Mouse (Mus musculus): Measurements from ENCODE around the gene Selenos.

DNA sequence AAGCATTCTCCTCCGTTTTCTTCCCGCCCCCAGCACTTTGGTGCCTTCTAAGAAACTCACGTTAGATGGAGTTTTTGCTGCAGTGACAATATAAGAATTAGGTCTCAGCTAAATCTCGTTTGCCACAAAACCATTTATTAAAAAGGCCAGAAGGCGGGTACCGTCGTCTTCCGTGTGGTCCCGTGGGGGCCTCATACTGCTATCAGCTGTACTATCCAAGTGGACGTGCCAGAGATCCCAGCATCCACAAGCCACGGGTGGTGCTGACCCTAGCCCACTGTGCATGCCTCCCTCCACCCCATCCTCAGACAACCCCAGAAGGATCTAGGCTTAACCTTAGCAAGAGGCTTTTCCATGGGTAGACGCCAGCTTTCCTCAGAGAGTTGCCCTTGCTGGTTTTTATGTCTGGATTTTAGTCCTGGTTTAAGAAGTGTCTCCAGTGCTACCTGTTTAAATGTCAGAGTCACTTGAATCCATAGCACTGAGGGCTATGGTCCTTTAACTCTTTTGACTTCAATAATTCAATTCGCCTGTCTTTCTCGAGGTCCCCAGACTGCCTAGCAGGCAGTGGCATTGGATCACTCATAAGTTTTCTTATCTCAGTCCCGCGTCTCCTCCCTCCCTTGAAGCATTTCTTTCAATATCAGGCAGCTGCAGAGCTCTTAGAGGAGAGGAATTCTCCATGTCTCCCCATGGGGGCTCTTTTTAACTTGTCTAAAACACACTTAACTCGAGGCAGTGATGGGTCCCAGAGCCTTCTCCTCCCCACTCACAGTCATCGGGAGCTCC lies 39.2 kb upstream of the Selenos start:
- no peak for TF ChIP-seq POLR2A (IDR thresholded peaks at IDR 0.05; ENCODE audit: insufficient read length, low read depth)
- no peak for TF ChIP-seq USF1 (IDR thresholded peaks at IDR 0.05; ENCODE audit: low read depth)
- TF ChIP-seq MAX (IDR thresholded peaks at IDR 0.05; ENCODE audit: low read depth): no peak
- no peak for TF ChIP-seq E2F4 (IDR thresholded peaks at IDR 0.05; ENCODE audit: insufficient read depth)
- TF ChIP-seq TCF3 (IDR thresholded peaks at IDR 0.05; ENCODE audit: insufficient read length, low read depth): no peak
- no peak for TF ChIP-seq TCF12 (IDR thresholded peaks at IDR 0.05; ENCODE audit: insufficient read depth, poor library complexity, severe bottlenecking)
- TF ChIP-seq SRF (IDR thresholded peaks at IDR 0.05; ENCODE audit: control insufficient read depth, insufficient read length, low read depth): no peak
- TF ChIP-seq POLR2AphosphoS2 (IDR thresholded peaks at IDR 0.05; ENCODE audit: insufficient read length, low read depth): no peak
- no peak for TF ChIP-seq REST (IDR thresholded peaks at IDR 0.05; ENCODE audit: insufficient read depth, insufficient read length)
- TF ChIP-seq MYOD1 (IDR thresholded peaks at IDR 0.05; ENCODE audit: control insufficient read depth in 1 of 3, insufficient read length in 2 of 3, low read depth in 2 of 3): no peak
- TF ChIP-seq MYOG (IDR thresholded peaks at IDR 0.05; ENCODE audit: control insufficient read depth in 1 of 3, insufficient read depth in 1 of 3, insufficient read length in 2 of 3, low read depth in 2 of 3): no peak
- TF ChIP-seq CEBPB (IDR thresholded peaks at IDR 0.05; ENCODE audit: insufficient read depth, poor library complexity, severe bottlenecking): no peak
